Mouse (Mus musculus): Measurements from ENCODE around the gene Milr1. TPM values are rescaled to one million over a fixed set of nuclear protein-coding genes. Genes with fewer than 3 reads are reported as not detected.
A peak's percentile ranks its signal among the peaks of the same experiment; 100 is the strongest.
"Not testable (repeated sequence)": the region's sequence is repeated elsewhere in the genome, so short reads cannot be mapped to it uniquely, and the experiment has no call there.

Gene Milr1
- total RNA-seq, 1 experiment, result 0.58 TPM

DNA sequence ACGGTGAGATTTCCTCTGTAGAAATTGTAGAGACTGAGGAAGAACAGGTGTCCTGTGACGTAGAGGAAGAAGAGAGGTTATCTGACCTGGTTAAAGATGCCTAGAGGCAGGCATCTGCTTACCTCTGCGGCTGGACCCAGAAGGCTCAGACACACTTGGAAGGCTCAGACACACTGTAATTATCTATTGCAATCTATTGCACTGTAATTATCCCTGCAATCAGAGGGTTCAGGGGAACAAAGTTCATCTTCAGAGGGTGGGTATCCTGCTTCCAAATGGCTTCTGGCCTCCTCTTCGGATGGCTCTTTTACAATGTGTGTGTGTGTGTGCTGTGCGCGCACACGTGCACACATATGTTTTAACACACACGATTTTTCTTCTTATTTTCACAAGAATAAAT is 30.6 kb upstream of the Milr1 start:
- DNase-seq (ENCODE audit: low read depth, low spot score), result no peak
- Histone ChIP-seq H3K36me3 (ENCODE audit: control insufficient read depth, insufficient read depth, low read length, poor library complexity, severe bottlenecking) (peaks cover 2% of the 10 kb centered on the region; the same call in 1 of the 2 replicates), H3K27ac (ENCODE audit: insufficient read depth, low read depth, low read length, poor library complexity, severe bottlenecking) (no peak overlapping the region), H3K4me1 (ENCODE audit: control insufficient read depth in 2 of 2, insufficient read depth in 2 of 2, low read length in 2 of 2, poor library complexity in 1 of 2) (peaks cover 7 to 13% of the 10 kb centered on the region in 2 experiments; a peak in 3 of 4 replicates), H3K9ac (ENCODE audit: insufficient read depth, low read depth, low read length, poor library complexity, severe bottlenecking) (no peak overlapping the region), H3K9me3 (ENCODE audit: control insufficient read depth, insufficient read depth, low read depth, low read length) (no peaks in the 10 kb centered on the region), H3K4me3 (ENCODE audit: insufficient read depth in 1 of 2, low read depth in 1 of 2, low read length in 2 of 2, poor library complexity in 1 of 2, severe bottlenecking in 1 of 2) (no peak overlapping the region)
- in situ Hi-C loops (cut with MboI; ENCODE audit: low sequenced_read_pairs in 2 of 2, unreplicated experiment in 2 of 2), result no loop called here
- no peak for TF ChIP-seq MAFK (IDR thresholded peaks at IDR 0.05; ENCODE audit: insufficient read depth, low read depth, low read length)
- TF ChIP-seq HCFC1 (IDR thresholded peaks at IDR 0.05; ENCODE audit: borderline replicate concordance, insufficient read depth, low read length), result no peak
- no peak for TF ChIP-seq ZNF384 (IDR thresholded peaks at IDR 0.05; ENCODE audit: low read depth, low read length)

DNA sequence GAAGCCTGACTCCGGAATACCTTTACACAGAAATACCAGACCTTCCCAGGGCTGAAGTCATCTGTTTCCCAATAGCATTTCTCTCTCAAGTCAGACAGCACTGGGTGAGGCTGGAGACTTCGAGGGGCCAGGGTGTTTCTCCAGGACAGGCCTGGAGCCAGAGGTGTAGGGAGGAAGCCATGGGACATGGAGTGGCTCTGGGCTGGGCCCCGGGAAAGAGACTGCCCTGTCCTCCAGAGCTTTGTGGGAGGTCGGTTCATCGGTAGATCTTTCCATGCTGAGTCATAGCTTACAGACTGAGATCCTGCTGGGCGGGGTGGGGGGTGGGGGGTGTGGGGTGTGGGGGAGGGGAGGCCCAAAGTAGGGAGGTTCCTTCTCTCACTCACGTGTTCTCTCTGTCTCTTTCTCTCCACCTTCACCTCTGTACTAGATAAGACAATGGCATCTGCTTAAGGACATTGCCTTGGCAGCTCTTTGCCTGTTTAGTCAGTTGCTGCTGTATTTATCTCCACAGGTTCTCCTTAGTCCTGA is 28.1 kb upstream of the Milr1 start:
- DNase-seq (ENCODE audit: low read depth, low spot score), result peak; percentile 62
- Histone ChIP-seq H3K9me3 (ENCODE audit: control insufficient read depth, insufficient read depth, low read depth, low read length) (no peaks in the 10 kb centered on the region), H3K4me1 (ENCODE audit: control insufficient read depth in 2 of 2, insufficient read depth in 2 of 2, low read length in 2 of 2, poor library complexity in 1 of 2) (peaks cover 7 to 11% of the 10 kb centered on the region in 2 experiments; a peak in 3 of 4 replicates), H3K9ac (ENCODE audit: insufficient read depth, low read depth, low read length, poor library complexity, severe bottlenecking) (peak overlapping the region; percentile 84), H3K36me3 (ENCODE audit: control insufficient read depth, insufficient read depth, low read length, poor library complexity, severe bottlenecking) (peaks cover 2% of the 10 kb centered on the region; the same call in 1 of the 2 replicates), H3K27ac (ENCODE audit: insufficient read depth, low read depth, low read length, poor library complexity, severe bottlenecking) (peak overlapping the region; percentile 99), H3K4me3 (ENCODE audit: insufficient read depth in 1 of 2, low read depth in 1 of 2, low read length in 2 of 2, poor library complexity in 1 of 2, severe bottlenecking in 1 of 2) (peak overlapping the region; percentile 64 to 72)
- TF ChIP-seq MAFK (IDR thresholded peaks at IDR 0.05; ENCODE audit: insufficient read depth, low read depth, low read length) (peak; percentile 66; the same call in 1 of the 2 replicates), HCFC1 (IDR thresholded peaks at IDR 0.05; ENCODE audit: borderline replicate concordance, insufficient read depth, low read length) (no peak; the same call in 1 of the 2 replicates), ZC3H11A (IDR thresholded peaks at IDR 0.05; ENCODE audit: borderline replicate concordance, low read depth, low read length) (no peak)
- in situ Hi-C loops (cut with MboI; ENCODE audit: low sequenced_read_pairs in 2 of 2, unreplicated experiment in 2 of 2), result no loop called here

DNA sequence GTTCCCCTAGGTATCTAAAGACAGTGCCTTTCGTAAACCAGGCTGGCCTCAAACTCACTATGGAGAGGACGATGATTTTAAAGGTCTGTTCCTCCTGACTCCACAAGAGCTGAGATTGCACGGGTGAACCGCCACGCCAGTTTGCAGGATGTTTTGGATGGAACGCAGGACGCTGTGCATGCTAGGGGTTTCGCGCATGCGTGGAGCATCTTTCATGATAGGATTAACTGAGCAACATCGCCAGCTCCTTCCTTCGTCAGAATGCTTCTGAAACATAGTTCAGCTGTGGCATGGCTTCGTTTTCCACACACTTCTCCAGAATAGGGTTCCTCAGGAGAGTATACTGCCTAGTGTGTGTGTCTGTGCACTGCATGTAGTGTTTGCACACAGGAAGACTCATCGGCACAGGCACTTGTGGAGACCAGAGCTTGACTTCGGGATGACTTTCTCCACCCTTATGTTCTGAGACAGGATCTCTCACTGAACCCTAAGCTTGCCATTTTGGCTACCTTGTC is 27.4 kb upstream of the Milr1 start:
- Histone ChIP-seq H3K27ac (ENCODE audit: insufficient read depth, low read depth, low read length, poor library complexity, severe bottlenecking) (peak overlapping the region; percentile 99), H3K4me3 (ENCODE audit: insufficient read depth in 1 of 2, low read depth in 1 of 2, low read length in 2 of 2, poor library complexity in 1 of 2, severe bottlenecking in 1 of 2) (peak overlapping the region; percentile 64 to 72), H3K4me1 (ENCODE audit: control insufficient read depth in 2 of 2, insufficient read depth in 2 of 2, low read length in 2 of 2, poor library complexity in 1 of 2) (peaks cover 7 to 11% of the 10 kb centered on the region in 2 experiments; a peak in 3 of 4 replicates), H3K9ac (ENCODE audit: insufficient read depth, low read depth, low read length, poor library complexity, severe bottlenecking) (peak overlapping the region; percentile 84), H3K9me3 (ENCODE audit: control insufficient read depth, insufficient read depth, low read depth, low read length) (no peaks in the 10 kb centered on the region), H3K36me3 (ENCODE audit: control insufficient read depth, insufficient read depth, low read length, poor library complexity, severe bottlenecking) (peaks cover 2% of the 10 kb centered on the region; the same call in 1 of the 2 replicates)
- DNase-seq (ENCODE audit: low read depth, low spot score), result peak; percentile 47
- TF ChIP-seq ZNF384 (IDR thresholded peaks at IDR 0.05; ENCODE audit: low read depth, low read length) (no peak), CHD2 (IDR thresholded peaks at IDR 0.05; ENCODE audit: low read depth, low read length) (no peak), HCFC1 (IDR thresholded peaks at IDR 0.05; ENCODE audit: borderline replicate concordance, insufficient read depth, low read length) (no peak), ZC3H11A (IDR thresholded peaks at IDR 0.05; ENCODE audit: borderline replicate concordance, low read depth, low read length) (no peak), MAFK (IDR thresholded peaks at IDR 0.05; ENCODE audit: insufficient read depth, low read depth, low read length) (no peak)
- in situ Hi-C loops (cut with MboI; ENCODE audit: low sequenced_read_pairs in 2 of 2, unreplicated experiment in 2 of 2), result no loop called here

DNA sequence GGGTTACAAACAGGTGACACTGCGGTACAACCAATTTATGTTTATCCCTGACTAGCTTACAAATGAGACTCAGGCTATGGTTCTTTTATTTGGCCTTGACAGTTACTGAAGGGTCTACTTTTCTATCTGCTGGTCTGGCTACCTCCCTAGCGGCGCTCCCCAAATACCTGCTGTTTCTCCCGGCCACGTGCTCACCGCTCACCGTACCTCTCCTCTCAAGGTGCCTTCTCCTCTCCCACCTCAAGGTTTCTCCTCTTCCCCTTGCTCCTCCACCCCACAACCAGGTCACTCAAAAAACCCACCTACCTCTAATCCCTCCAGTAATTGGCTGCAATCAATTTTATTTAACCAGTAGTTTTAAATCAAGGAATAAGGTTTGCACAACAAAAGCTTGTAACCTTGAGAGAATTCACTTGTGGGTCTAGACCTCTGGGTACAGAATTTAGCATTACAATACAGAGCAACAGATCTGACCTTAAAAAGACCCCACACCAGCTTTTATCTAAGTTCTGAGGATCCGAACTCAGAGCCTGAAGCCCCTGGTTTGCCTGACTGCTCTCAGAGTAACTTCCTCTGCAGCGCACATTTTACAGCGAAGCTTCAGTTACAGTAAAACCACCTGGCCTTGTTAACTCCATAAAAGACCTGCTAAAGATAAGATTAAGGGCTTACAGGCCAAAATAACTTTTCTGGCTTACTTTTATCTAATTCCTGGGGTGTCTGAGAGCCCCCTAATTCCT is 26.7 kb upstream of the Milr1 start:
- Histone ChIP-seq H3K27ac (ENCODE audit: insufficient read depth, low read depth, low read length, poor library complexity, severe bottlenecking) (peak overlapping the region; percentile 99), H3K9ac (ENCODE audit: insufficient read depth, low read depth, low read length, poor library complexity, severe bottlenecking) (peak overlapping the region; percentile 84), H3K9me3 (ENCODE audit: control insufficient read depth, insufficient read depth, low read depth, low read length) (no peaks in the 10 kb centered on the region), H3K4me1 (ENCODE audit: control insufficient read depth in 2 of 2, insufficient read depth in 2 of 2, low read length in 2 of 2, poor library complexity in 1 of 2) (peaks cover 7 to 10% of the 10 kb centered on the region in 2 experiments; a peak in 3 of 4 replicates), H3K36me3 (ENCODE audit: control insufficient read depth, insufficient read depth, low read length, poor library complexity, severe bottlenecking) (peaks cover 2% of the 10 kb centered on the region; the same call in 1 of the 2 replicates), H3K4me3 (ENCODE audit: insufficient read depth in 1 of 2, low read depth in 1 of 2, low read length in 2 of 2, poor library complexity in 1 of 2, severe bottlenecking in 1 of 2) (peak overlapping the region; percentile 64 to 72)
- peak; percentile 72 for DNase-seq (ENCODE audit: low read depth, low spot score)
- in situ Hi-C loops (cut with MboI; ENCODE audit: low sequenced_read_pairs in 2 of 2, unreplicated experiment in 2 of 2), result no loop called here
- peak; percentile 38; the same call in 1 of the 2 replicates for TF ChIP-seq HCFC1 (IDR thresholded peaks at IDR 0.05; ENCODE audit: borderline replicate concordance, insufficient read depth, low read length)
- 0 out of 2 replicates have a peak, but pooled peaks have one; percentile 11 for TF ChIP-seq MAFK (IDR thresholded peaks at IDR 0.05; ENCODE audit: insufficient read depth, low read depth, low read length)
- TF ChIP-seq CHD2 (IDR thresholded peaks at IDR 0.05; ENCODE audit: low read depth, low read length), result peak; percentile 78
- TF ChIP-seq ZC3H11A (IDR thresholded peaks at IDR 0.05; ENCODE audit: borderline replicate concordance, low read depth, low read length), result no peak
- no peak for TF ChIP-seq ZNF384 (IDR thresholded peaks at IDR 0.05; ENCODE audit: low read depth, low read length)

DNA sequence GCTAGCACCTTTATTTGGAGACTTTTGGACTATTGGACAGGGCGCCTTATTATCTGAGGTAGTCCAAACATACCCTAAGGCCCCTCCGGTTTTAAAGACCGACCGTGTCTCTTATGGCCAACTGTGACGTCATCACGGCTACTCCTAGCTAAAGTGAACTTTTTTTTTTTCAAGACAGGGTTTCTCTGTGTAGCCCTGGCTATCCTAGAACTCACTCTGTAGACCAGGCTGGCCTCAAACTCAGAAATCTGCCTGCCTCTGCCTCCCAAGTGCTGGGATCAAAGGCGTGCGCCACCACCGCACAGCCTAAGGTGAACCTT is 26.1 kb upstream of the Milr1 start:
- H3K9ac ChIP-seq (ENCODE audit: insufficient read depth, low read depth, low read length, poor library complexity, severe bottlenecking); DNase-seq (ENCODE audit: low read depth, low spot score); H3K4me3 ChIP-seq (ENCODE audit: insufficient read depth in 1 of 2, low read depth in 1 of 2, low read length in 2 of 2, poor library complexity in 1 of 2, severe bottlenecking in 1 of 2); H3K27ac ChIP-seq (ENCODE audit: insufficient read depth, low read depth, low read length, poor library complexity, severe bottlenecking); H3K9me3 ChIP-seq (ENCODE audit: control insufficient read depth, insufficient read depth, low read depth, low read length); H3K4me1 ChIP-seq (ENCODE audit: control insufficient read depth in 2 of 2, insufficient read depth in 2 of 2, low read length in 2 of 2, poor library complexity in 1 of 2); H3K36me3 ChIP-seq (ENCODE audit: control insufficient read depth, insufficient read depth, low read length, poor library complexity, severe bottlenecking): not testable (repeated sequence)
- in situ Hi-C loops (cut with MboI; ENCODE audit: low sequenced_read_pairs in 2 of 2, unreplicated experiment in 2 of 2), result loop anchor here in 1 of 2 experiments (25.0 kb wide), 1 partner anchor 213 kb away; no protein-coding TSS in a partner anchor

Measured in ES-E14 (cell line).